Mouse (Mus musculus) erythroblast, embryonic 14.5 days (primary cell): ENCODE results near the gene Paqr6. TPM values are rescaled to one million over a fixed set of nuclear protein-coding genes. Genes with fewer than 3 reads are reported as not detected.
"Not testable (repeated sequence)": the region's sequence is repeated elsewhere in the genome, so short reads cannot be mapped to it uniquely, and the experiment has no call there.

Experiments used
- H3K27me3 ChIP-seq: 2 replicates; pipeline ENCODE4 v1.6.1; 2012; ENCODE audit warnings: inconsistent platforms; ENCODE audit not compliant: control insufficient read depth
- H3K36me3 ChIP-seq: 2 replicates; pipeline ENCODE4 v1.6.1; 2012; ENCODE audit warnings: mild to moderate bottlenecking, inconsistent platforms; ENCODE audit not compliant: control insufficient read depth
- H3K4me1 ChIP-seq: 2 replicates; pipeline ENCODE4 v1.6.1; 2012; ENCODE audit warnings: inconsistent platforms; ENCODE audit not compliant: control insufficient read depth
- H3K4me3 ChIP-seq: replicated peaks from 2 replicates; pipeline ENCODE3; 2012; ENCODE audit warnings: moderate library complexity, mild to moderate bottlenecking, inconsistent platforms
- H3K9me3 ChIP-seq: 2 replicates; pipeline ENCODE4 v1.6.1; 2012; ENCODE audit warnings: low read length, inconsistent platforms, mixed read lengths; ENCODE audit not compliant: control insufficient read depth
- GATA1 ChIP-seq: IDR thresholded peaks from 2 replicates; pipeline ENCODE4 v1.6.1; 2012; ENCODE audit warnings: low read length, inconsistent platforms, mixed read lengths
- TAL1 ChIP-seq: IDR thresholded peaks from 3 replicates; pipeline ENCODE4 v1.6.1; 2012; ENCODE audit warnings: low read length, inconsistent platforms, mixed read lengths
- polyA plus RNA-seq: library from polyadenylated mRNA; stranded (reverse); fragments of >175 nt; gene quantifications from 2 replicates; pipeline ENCODE4 v1.2.3, GENCODE M21; 2012

Paqr6 gene
- polyA plus RNA-seq, 1 experiment: 3.4 TPM

- H3K36me3 ChIP-seq: peaks cover 79% of the 10 kb centered on the region
- H3K27me3 ChIP-seq: peaks cover 21% of the 10 kb centered on the region
- H3K9me3 ChIP-seq: peaks cover 5% of the 10 kb centered on the region; the same call in 1 of the 2 replicates
- no peak overlapping the region for H3K4me3 ChIP-seq
- TF ChIP-seq TAL1 (no peak), GATA1 (no peak)
- H3K4me1 ChIP-seq: peaks cover 74% of the 10 kb centered on the region
Observed at GRCm38 (mm10) chr3:88361612-88362313, 2.6 kb upstream of the Paqr6 start.

GRCm38 (mm10) chr3:88363700-88364099 is 684 bp upstream of the Paqr6 start:
- peaks cover 81% of the 10 kb centered on the region for H3K4me1 ChIP-seq
- peaks cover 63% of the 10 kb centered on the region for H3K36me3 ChIP-seq
- H3K27me3 ChIP-seq: peaks cover 27% of the 10 kb centered on the region
- H3K4me3 ChIP-seq: peak overlapping the region; percentile 69
- peak; percentile 78 for TF ChIP-seq TAL1
- TF ChIP-seq GATA1: peak; percentile 59
- peaks cover 5% of the 10 kb centered on the region; the same call in 1 of the 2 replicates for H3K9me3 ChIP-seq

- Histone ChIP-seq H3K9me3 (peaks cover 25% of the 10 kb centered on the region), H3K36me3 (peaks cover 41% of the 10 kb centered on the region), H3K27me3 (peaks cover 27% of the 10 kb centered on the region), H3K4me3 (peak overlapping the region; percentile 69), H3K4me1 (peaks cover 64% of the 10 kb centered on the region)
- TF ChIP-seq TAL1: no peak
Observed at GRCm38 (mm10) chr3:88365705-88366361, 1.4 kb downstream of the Paqr6 start.

- peaks cover 27% of the 10 kb centered on the region for H3K27me3 ChIP-seq
- peaks cover 35% of the 10 kb centered on the region for H3K9me3 ChIP-seq
- peaks cover 53% of the 10 kb centered on the region for H3K4me1 ChIP-seq
- H3K36me3 ChIP-seq: peaks cover 30% of the 10 kb centered on the region
- H3K4me3 ChIP-seq: not testable (repeated sequence)
Observed at GRCm38 (mm10) chr3:88366830-88367428, 2.5 kb downstream of the Paqr6 start.

GRCm38 (mm10) chr3:88367517-88367916 is 3.1 kb downstream of the Paqr6 start:
- Histone ChIP-seq H3K9me3 (peaks cover 35% of the 10 kb centered on the region), H3K27me3 (peaks cover 27% of the 10 kb centered on the region), H3K36me3 (peaks cover 24% of the 10 kb centered on the region), H3K4me1 (peaks cover 48% of the 10 kb centered on the region)
- not testable (repeated sequence) for H3K4me3 ChIP-seq

GRCm38 (mm10) chr3:88368511-88368910 is 4.1 kb downstream of the Paqr6 start:
- Histone ChIP-seq H3K36me3 (peaks cover 15% of the 10 kb centered on the region), H3K4me1 (peaks cover 38% of the 10 kb centered on the region), H3K9me3 (peaks cover 35% of the 10 kb centered on the region), H3K27me3 (peaks cover 30% of the 10 kb centered on the region)
- H3K4me3 ChIP-seq: not testable (repeated sequence)

GRCm38 (mm10) chr3:88372643-88373042 is 8.3 kb downstream of the Paqr6 start, which contains the start of gene Bglap3:
Bglap3 (minus strand) TSS chr3:88372743.
- not testable (repeated sequence) for H3K36me3 ChIP-seq, H3K4me3 ChIP-seq
- H3K27me3 ChIP-seq: peaks cover 11% of the 10 kb centered on the region
- H3K9me3 ChIP-seq: peaks cover 30% of the 10 kb centered on the region
- peaks cover 13% of the 10 kb centered on the region for H3K4me1 ChIP-seq

GRCm38 (mm10) chr3:88375750-88376626 is 11.6 kb downstream of the Paqr6 start:
- H3K9me3 ChIP-seq, H3K4me3 ChIP-seq, H3K36me3 ChIP-seq: not testable (repeated sequence)
- peaks cover 10% of the 10 kb centered on the region for H3K4me1 ChIP-seq
- peaks cover 12% of the 10 kb centered on the region for H3K27me3 ChIP-seq

- H3K9me3 ChIP-seq, H3K4me3 ChIP-seq, H3K36me3 ChIP-seq: not testable (repeated sequence)
- H3K27me3 ChIP-seq: peaks cover 14% of the 10 kb centered on the region
- H3K4me1 ChIP-seq: peaks cover 14% of the 10 kb centered on the region
Observed at GRCm38 (mm10) chr3:88376644-88377043, 12.3 kb downstream of the Paqr6 start.

- not testable (repeated sequence) for H3K4me3 ChIP-seq, H3K36me3 ChIP-seq, H3K9me3 ChIP-seq
- peaks cover 12% of the 10 kb centered on the region for H3K27me3 ChIP-seq
- peaks cover 17% of the 10 kb centered on the region for H3K4me1 ChIP-seq
Observed at GRCm38 (mm10) chr3:88378599-88378998, 14.2 kb downstream of the Paqr6 start, which contains the start of gene Bglap2. Bglap2 (minus strand) TSS chr3:88378699.

- H3K27me3 ChIP-seq, H3K4me1 ChIP-seq, H3K4me3 ChIP-seq, H3K36me3 ChIP-seq, H3K9me3 ChIP-seq: not testable (repeated sequence)
Observed at GRCm38 (mm10) chr3:88381389-88382315, 17.3 kb downstream of the Paqr6 start.

GRCm38 (mm10) chr3:88382383-88382782 is 18.0 kb downstream of the Paqr6 start:
- H3K4me1 ChIP-seq, H3K4me3 ChIP-seq, H3K9me3 ChIP-seq: not testable (repeated sequence)

More at GRCm38 (mm10) chr3:88382383-88382782, 18.0 kb downstream of the Paqr6 start:
- H3K27me3 ChIP-seq, H3K36me3 ChIP-seq: not testable (repeated sequence)
